Mouse (Mus musculus): ENCODE measurements around the gene Wipf3. TPM values are rescaled to one million over a fixed set of nuclear protein-coding genes. Genes with fewer than 3 reads are reported as not detected.

Gene Wipf3
- polyA plus RNA-seq, 1 experiment from 2014 or later, result 1.7 TPM

GRCm38 (mm10) chr6:54460172-54460914, 30.9 kb downstream of the Wipf3 start:
- H3K9ac ChIP-seq (ENCODE audit: low read depth, low read length), result no peak overlapping the region
- H3K27ac ChIP-seq (replicated peaks; ENCODE audit: low read depth, low read length), result no peak overlapping the region
- H3K4me3 ChIP-seq (ENCODE audit: low read depth, low read length), result no peak overlapping the region
- no peak overlapping the region for H3K4me2 ChIP-seq (ENCODE audit: low read depth, low read length)
- no peaks in the 10 kb centered on the region for H3K27me3 ChIP-seq (replicated peaks; ENCODE audit: control insufficient read depth, insufficient read depth, low read length)
- WGBS, result 73% methylated on average over 6 of the region's 6 CpGs
- peaks cover 3% of the 10 kb centered on the region; the same call in 1 of the 2 replicates for H3K4me1 ChIP-seq (ENCODE audit: control insufficient read depth, insufficient read depth, low read length)
- no peaks in the 10 kb centered on the region for H3K36me3 ChIP-seq (ENCODE audit: control insufficient read depth, insufficient read depth, low read length)
- DNase-seq (ENCODE audit: low spot score), result no peak
- ATAC-seq (ENCODE audit: low read depth), result peak; percentile 62; the same call in 1 of the 2 replicates
- H3K9me3 ChIP-seq (ENCODE audit: control insufficient read depth, low read length), result no peaks in the 10 kb centered on the region

GRCm38 (mm10) chr6:54460915-54461671, 31.7 kb downstream of the Wipf3 start:
- DNase-seq (ENCODE audit: low spot score), result no peak
- Histone ChIP-seq H3K36me3 (ENCODE audit: control insufficient read depth, insufficient read depth, low read length) (no peaks in the 10 kb centered on the region), H3K27me3 (replicated peaks; ENCODE audit: control insufficient read depth, insufficient read depth, low read length) (no peaks in the 10 kb centered on the region), H3K4me1 (ENCODE audit: control insufficient read depth, insufficient read depth, low read length) (peaks cover 3% of the 10 kb centered on the region; the same call in 1 of the 2 replicates), H3K9ac (ENCODE audit: low read depth, low read length) (no peak overlapping the region), H3K4me2 (ENCODE audit: low read depth, low read length) (no peak overlapping the region), H3K9me3 (ENCODE audit: control insufficient read depth, low read length) (no peaks in the 10 kb centered on the region), H3K27ac (replicated peaks; ENCODE audit: low read depth, low read length) (no peak overlapping the region), H3K4me3 (ENCODE audit: low read depth, low read length) (no peak overlapping the region)
- peak; percentile 50; the same call in 1 of the 2 replicates for ATAC-seq (ENCODE audit: low read depth)
- WGBS, result 62% methylated on average over 13 of the region's 13 CpGs

GRCm38 (mm10) chr6:54462766-54463165, 33.4 kb downstream of the Wipf3 start:
- no peak for DNase-seq (ENCODE audit: low spot score)
- no peaks in the 10 kb centered on the region for H3K36me3 ChIP-seq (ENCODE audit: control insufficient read depth, insufficient read depth, low read length)
- H3K27me3 ChIP-seq (replicated peaks; ENCODE audit: control insufficient read depth, insufficient read depth, low read length), result no peaks in the 10 kb centered on the region
- ATAC-seq (ENCODE audit: low read depth), result no peak
- H3K4me1 ChIP-seq (ENCODE audit: control insufficient read depth, insufficient read depth, low read length), result peaks cover 3% of the 10 kb centered on the region; the same call in 1 of the 2 replicates
- H3K4me3 ChIP-seq (ENCODE audit: low read depth, low read length), result no peak overlapping the region
- no peaks in the 10 kb centered on the region for H3K9me3 ChIP-seq (ENCODE audit: control insufficient read depth, low read length)
- H3K9ac ChIP-seq (ENCODE audit: low read depth, low read length), result no peak overlapping the region
- H3K4me2 ChIP-seq (ENCODE audit: low read depth, low read length), result no peak overlapping the region
- WGBS, result 90% methylated on average over 6 of the region's 6 CpGs
- H3K27ac ChIP-seq (replicated peaks; ENCODE audit: low read depth, low read length), result no peak overlapping the region

- Histone ChIP-seq H3K27ac (replicated peaks; ENCODE audit: low read depth, low read length) (no peak overlapping the region), H3K36me3 (ENCODE audit: control insufficient read depth, insufficient read depth, low read length) (no peaks in the 10 kb centered on the region), H3K4me2 (ENCODE audit: low read depth, low read length) (no peak overlapping the region), H3K9me3 (ENCODE audit: control insufficient read depth, low read length) (no peaks in the 10 kb centered on the region), H3K27me3 (replicated peaks; ENCODE audit: control insufficient read depth, insufficient read depth, low read length) (no peaks in the 10 kb centered on the region), H3K4me1 (ENCODE audit: control insufficient read depth, insufficient read depth, low read length) (peaks cover 3% of the 10 kb centered on the region; the same call in 1 of the 2 replicates), H3K9ac (ENCODE audit: low read depth, low read length) (no peak overlapping the region), H3K4me3 (ENCODE audit: low read depth, low read length) (no peak overlapping the region)
- DNase-seq (ENCODE audit: low spot score) (no peak), ATAC-seq (ENCODE audit: low read depth) (no peak)
- WGBS, result 68% methylated on average over 8 of the region's 8 CpGs
These were observed 34.5 kb downstream of the Wipf3 start for GRCm38 (mm10) chr6:54463701-54464458.

- 77% methylated on average over 4 of the region's 4 CpGs for WGBS
- Histone ChIP-seq H3K27me3 (replicated peaks; ENCODE audit: control insufficient read depth, insufficient read depth, low read length) (no peaks in the 10 kb centered on the region), H3K4me2 (ENCODE audit: low read depth, low read length) (no peak overlapping the region), H3K27ac (replicated peaks; ENCODE audit: low read depth, low read length) (no peak overlapping the region), H3K36me3 (ENCODE audit: control insufficient read depth, insufficient read depth, low read length) (no peaks in the 10 kb centered on the region), H3K9me3 (ENCODE audit: control insufficient read depth, low read length) (no peaks in the 10 kb centered on the region), H3K4me3 (ENCODE audit: low read depth, low read length) (no peak overlapping the region), H3K9ac (ENCODE audit: low read depth, low read length) (no peak overlapping the region), H3K4me1 (ENCODE audit: control insufficient read depth, insufficient read depth, low read length) (no peaks in the 10 kb centered on the region)
- no peak for DNase-seq (ENCODE audit: low spot score)
- ATAC-seq (ENCODE audit: low read depth), result no peak
These were observed 35.5 kb downstream of the Wipf3 start for GRCm38 (mm10) chr6:54464926-54465325.

GRCm38 (mm10) chr6:54467371-54467770, 38.0 kb downstream of the Wipf3 start:
- Histone ChIP-seq H3K27ac (replicated peaks; ENCODE audit: low read depth, low read length) (no peak overlapping the region), H3K9ac (ENCODE audit: low read depth, low read length) (no peak overlapping the region), H3K9me3 (ENCODE audit: control insufficient read depth, low read length) (no peaks in the 10 kb centered on the region), H3K4me2 (ENCODE audit: low read depth, low read length) (no peak overlapping the region), H3K4me3 (ENCODE audit: low read depth, low read length) (no peak overlapping the region), H3K36me3 (ENCODE audit: control insufficient read depth, insufficient read depth, low read length) (no peaks in the 10 kb centered on the region), H3K27me3 (replicated peaks; ENCODE audit: control insufficient read depth, insufficient read depth, low read length) (no peaks in the 10 kb centered on the region), H3K4me1 (ENCODE audit: control insufficient read depth, insufficient read depth, low read length) (no peaks in the 10 kb centered on the region)
- ATAC-seq (ENCODE audit: low read depth), result no peak
- WGBS, result 88% methylated on average over 3 of the region's 3 CpGs
- DNase-seq (ENCODE audit: low spot score), result no peak

GRCm38 (mm10) chr6:54471866-54472265, 42.5 kb downstream of the Wipf3 start:
- Histone ChIP-seq H3K4me2 (ENCODE audit: low read depth, low read length) (no peak overlapping the region), H3K4me3 (ENCODE audit: low read depth, low read length) (no peak overlapping the region), H3K36me3 (ENCODE audit: control insufficient read depth, insufficient read depth, low read length) (no peaks in the 10 kb centered on the region), H3K4me1 (ENCODE audit: control insufficient read depth, insufficient read depth, low read length) (no peaks in the 10 kb centered on the region), H3K9ac (ENCODE audit: low read depth, low read length) (no peak overlapping the region), H3K27ac (replicated peaks; ENCODE audit: low read depth, low read length) (no peak overlapping the region), H3K9me3 (ENCODE audit: control insufficient read depth, low read length) (no peaks in the 10 kb centered on the region), H3K27me3 (replicated peaks; ENCODE audit: control insufficient read depth, insufficient read depth, low read length) (no peaks in the 10 kb centered on the region)
- ATAC-seq (ENCODE audit: low read depth), result no peak
- 85% methylated on average over 7 of the region's 7 CpGs for WGBS
- DNase-seq (ENCODE audit: low spot score), result no peak

GRCm38 (mm10) chr6:54472846-54473715, 43.7 kb downstream of the Wipf3 start:
- WGBS, result 55% methylated on average over 8 of the region's 8 CpGs
- no peaks in the 10 kb centered on the region for H3K4me1 ChIP-seq (ENCODE audit: control insufficient read depth, insufficient read depth, low read length)
- H3K4me3 ChIP-seq (ENCODE audit: low read depth, low read length), result no peak overlapping the region
- no peak for DNase-seq (ENCODE audit: low spot score)
- H3K4me2 ChIP-seq (ENCODE audit: low read depth, low read length), result no peak overlapping the region
- no peaks in the 10 kb centered on the region for H3K27me3 ChIP-seq (replicated peaks; ENCODE audit: control insufficient read depth, insufficient read depth, low read length)
- ATAC-seq (ENCODE audit: low read depth), result no peak
- no peaks in the 10 kb centered on the region for H3K9me3 ChIP-seq (ENCODE audit: control insufficient read depth, low read length)
- H3K27ac ChIP-seq (replicated peaks; ENCODE audit: low read depth, low read length), result no peak overlapping the region
- no peak overlapping the region for H3K9ac ChIP-seq (ENCODE audit: low read depth, low read length)
- H3K36me3 ChIP-seq (ENCODE audit: control insufficient read depth, insufficient read depth, low read length), result no peaks in the 10 kb centered on the region
